Mouse (Mus musculus) G1E-ER4 (cell line): ENCODE measurements around the gene Armc10. TPM values are rescaled to one million over a fixed set of nuclear protein-coding genes. Genes with fewer than 3 reads are reported as not detected.

Experiments
- GATA1 ChIP-seq: IDR thresholded peaks from one replicate; pipeline ENCODE4 v1.8.0; 2012; ENCODE audit warnings: low read length, inconsistent platforms
- polyA plus RNA-seq: library from polyadenylated mRNA; stranded (reverse); fragments of >175 nt; gene quantifications from 2 replicates; pipeline ENCODE4 v1.2.3, GENCODE M21; 2012

Armc10 gene
- polyA plus RNA-seq, 1 experiment, result 40.6 TPM

DNA sequence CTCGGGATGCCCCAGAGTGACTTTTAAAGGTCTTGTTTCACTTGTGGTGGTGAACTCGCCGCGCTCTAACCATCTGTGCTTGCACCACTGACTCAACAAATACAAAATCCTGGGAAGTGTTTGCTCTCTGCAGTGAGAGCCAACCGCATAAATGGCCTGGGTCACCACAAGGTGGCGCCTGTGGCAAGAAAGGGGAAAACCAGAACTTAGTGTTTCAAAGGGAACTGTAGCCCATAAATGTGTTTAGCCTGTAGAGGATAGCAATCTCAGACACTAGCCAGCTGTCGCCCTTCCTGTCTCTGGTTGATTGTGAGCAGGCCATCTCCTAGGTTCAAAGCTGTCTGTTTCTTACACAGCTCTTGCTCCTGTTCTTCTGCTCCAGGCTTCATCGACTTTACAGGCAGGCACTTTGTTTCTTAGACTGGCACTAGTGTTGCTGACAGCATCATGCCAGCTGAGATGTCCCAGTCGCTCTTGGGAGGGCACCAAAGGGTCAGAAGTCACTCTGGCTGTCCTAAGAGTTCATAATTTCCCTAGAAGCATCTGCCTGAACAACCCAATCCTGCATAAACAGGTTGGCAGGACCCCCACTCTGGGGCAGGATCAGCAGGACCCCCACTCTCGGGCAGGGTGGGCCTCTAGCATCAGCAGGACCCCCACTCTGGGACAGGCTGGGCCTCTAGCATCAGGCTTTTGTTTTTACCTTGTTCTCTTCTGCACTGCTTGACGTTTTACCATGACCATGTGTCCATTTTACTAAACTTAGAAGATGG is 13.2 kb downstream of the Armc10 start:
- TF ChIP-seq GATA1, result no peak

DNA sequence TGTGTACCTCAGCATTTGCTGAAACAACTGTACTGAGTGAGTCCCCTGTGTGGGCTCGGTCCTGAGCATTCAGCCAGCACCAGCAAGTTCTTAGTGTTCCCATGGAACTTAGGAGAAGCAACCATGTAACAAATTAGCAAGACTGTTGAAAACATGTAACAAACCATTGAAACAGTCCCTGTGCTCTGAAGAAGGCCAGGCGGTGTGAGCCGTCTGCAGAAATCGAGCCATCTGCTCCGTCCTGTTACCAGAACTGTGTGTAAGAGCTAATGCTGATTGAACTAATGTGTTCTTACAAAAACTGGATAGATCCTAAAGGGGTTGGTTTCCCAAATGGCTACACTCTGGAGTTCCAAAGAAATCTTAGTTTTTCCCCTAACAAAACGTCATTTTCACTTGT is 15.2 kb downstream of the Armc10 start:
- TF ChIP-seq GATA1, result no peak

DNA sequence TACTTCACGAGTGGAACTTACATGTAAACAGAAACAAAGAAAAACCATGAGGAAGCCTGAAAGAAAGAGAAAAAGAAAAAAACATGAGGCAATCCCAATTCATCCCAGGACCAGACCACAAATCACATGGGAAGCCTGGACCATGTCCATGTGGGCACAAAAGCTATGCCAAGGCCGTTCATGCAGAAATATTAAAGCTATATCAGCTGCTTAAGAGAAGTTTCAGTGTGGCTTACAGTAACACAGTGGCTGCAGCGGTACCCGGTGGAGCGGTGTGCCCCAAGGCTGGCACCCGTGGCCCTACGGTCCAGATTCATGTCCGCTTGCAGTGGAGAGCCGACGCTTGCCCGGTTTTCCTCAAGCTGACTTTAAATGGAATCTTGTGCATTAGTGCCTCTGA is 17.5 kb downstream of the Armc10 start:
- no peak for TF ChIP-seq GATA1

DNA sequence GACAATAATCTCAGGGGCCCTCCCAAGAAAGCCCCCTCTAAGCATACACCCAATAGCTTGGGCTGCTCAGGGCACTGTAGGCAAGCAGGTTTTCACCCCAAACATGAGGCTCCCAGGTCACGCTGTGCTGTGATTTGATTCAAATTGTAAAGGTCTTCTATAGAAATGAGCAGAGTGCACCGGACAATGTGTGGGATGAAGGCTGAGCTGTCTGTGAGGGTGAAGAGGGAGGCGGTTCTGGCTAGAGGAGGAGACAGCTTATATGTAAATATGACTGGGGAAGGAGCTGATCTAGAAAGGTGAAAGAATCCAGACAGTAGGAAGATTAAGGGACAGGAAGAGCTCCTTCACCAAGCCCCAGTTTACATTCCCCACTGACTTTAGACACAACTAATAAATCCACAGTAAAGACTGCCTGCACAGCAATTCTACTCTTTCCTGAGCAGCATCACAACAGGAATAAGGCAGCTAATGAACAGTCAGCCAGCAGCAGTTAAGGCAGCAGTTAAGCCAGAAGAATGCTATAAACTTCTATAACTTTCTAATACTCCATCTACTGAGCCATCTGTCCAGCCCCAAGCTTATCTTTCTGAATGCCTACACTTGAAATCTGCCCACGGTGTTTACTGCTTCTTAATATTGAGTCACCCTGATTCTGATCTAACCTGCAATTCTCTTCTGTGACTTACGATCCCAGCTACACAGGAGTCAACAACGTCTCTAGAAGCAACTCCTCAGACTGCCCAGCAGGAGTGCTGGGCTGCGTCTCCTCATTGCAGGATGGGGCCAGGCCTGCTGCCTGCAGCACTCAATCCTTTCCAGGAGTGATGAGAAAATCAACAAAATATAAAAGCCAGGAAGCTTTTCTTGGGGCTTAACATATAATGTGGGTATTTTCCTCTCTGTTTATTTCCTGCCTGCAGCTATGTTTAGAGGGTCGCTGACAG is 21.9 kb downstream of the Armc10 start:
- no peak for TF ChIP-seq GATA1

DNA sequence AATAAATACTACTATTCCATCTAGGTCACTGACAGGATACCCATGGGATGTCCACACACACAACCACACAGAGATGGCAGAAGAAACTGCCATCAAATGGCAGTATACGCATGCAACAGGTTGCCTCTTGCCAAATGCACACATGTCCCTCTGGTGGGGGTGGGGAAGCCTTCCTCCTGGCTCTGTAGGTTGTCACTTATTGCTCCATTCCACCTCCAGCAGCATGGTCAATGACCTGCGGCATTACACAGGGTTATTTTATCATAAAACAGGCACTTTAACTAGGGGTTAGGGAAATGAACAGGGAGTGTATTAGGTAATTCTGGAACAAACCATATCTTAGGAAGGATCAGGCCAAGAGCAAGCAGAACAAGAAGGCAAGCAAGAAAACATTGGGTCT is 23.7 kb downstream of the Armc10 start:
- no peak for TF ChIP-seq GATA1

DNA sequence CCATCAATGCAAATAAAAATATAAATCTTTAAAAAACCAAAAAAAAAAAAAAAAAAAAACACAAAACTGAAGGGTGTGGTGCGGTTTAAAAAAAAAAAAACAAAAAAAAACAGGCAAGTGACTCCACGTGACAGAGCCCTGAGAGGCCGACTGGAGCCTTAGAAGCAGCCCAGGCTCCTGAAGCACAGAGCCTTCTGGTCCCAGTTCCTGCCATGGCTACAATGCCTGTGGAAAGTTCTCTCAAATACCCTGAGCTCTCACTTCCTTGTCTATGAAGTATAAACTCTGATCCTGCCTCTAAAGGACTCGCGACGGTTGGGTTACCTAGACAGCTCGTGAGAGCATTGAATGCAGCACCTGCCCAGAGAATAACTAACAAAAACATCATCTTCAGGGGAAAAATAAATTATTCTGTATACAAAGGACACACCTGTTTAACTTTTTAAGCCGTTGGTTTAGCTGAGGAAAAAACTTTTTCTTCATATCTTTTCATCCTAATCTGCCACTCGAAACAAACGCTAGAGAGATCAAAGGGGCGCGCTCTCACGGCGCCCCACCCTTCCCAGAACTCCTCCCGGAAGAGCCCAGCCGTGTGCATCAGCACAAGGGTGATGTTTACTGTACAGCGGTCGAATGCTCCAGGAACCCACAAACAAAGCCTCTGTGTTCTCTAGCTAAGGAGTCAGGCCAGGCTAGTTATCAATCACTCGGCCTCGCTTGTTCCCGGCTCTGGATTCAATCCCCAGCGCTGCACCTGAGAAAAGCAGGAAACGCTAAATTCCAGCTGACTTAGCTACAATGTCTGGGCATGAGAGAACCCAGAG is 27.4 kb downstream of the Armc10 start:
- no peak for TF ChIP-seq GATA1

DNA sequence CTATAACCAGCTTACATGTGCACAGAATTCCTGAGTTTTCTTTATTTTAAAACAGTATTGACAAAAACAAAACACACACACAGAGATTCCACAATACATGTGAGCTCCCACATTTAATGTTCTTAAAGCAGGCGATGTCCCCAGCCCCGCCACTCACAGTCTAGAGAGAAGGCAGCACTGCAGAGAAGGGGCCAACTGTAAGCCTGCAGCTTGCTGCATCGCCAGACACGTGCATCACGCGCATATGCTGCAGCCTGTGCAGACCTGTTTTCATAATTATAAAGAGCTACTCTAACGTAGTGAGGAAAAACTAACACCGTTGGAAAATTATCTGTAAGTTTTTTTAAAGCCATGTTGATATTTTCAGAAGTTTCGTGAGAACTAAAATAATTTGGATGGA is 28.1 kb downstream of the Armc10 start:
- no peak for TF ChIP-seq GATA1

DNA sequence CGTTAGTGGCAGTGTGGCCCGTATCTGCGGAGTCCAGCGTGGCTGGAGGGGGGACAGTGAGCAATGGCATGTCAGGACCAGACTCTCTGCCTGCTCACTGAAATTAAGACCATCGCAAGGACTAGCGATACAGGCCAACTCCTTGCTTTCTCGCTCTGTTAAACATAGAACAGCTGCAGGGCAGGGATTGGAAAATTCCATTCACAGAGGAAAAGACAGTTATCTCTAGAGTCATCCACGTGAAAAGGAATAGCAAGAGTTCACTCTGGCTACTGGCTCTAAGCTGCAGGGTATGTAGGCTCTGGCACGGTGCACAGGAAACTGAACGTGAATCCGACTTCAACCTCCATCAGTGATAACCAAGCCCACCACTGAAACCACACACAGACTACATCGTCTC is 29.4 kb downstream of the Armc10 start:
- no peak for TF ChIP-seq GATA1

DNA sequence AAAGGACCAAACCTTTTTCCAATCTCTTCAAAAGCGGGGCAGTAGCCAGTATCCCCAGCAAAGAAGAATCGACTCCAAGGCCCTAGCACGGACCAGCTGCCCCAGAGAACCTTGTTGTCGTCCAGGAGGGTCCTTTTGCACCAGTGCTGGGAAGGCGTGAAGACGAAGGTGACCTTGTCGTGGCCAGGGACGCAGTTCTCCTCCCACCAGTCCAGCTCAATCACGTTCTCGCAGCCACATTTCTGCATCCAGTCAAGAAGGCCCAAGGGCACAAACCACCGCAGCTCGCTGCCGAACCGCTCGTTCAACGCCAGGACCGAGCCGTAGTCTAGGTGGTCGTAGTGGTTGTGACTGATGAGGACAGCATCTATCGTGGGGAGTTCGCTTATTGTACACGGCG is 29.9 kb downstream of the Armc10 start:
- TF ChIP-seq GATA1, result no peak

DNA sequence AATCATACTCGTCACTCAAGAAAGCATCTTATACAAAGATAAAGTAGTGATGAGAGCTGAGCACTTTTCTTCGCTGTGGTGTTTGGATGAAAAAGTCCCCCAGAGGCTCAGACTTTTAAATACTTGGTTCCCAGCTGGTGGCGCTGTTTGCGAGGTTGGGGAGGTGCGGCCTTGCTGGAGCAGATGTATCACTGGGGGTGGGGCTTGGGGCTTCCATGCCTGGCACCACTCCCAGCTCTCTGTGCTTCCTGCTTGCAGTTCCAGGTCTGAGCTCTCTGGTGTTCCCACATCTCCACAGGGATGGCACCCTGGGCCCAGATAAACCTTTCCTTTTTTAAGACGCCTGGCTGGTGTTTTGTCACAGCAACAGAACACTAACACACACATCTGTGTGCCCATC is 32.3 kb downstream of the Armc10 start:
- no peak for TF ChIP-seq GATA1

DNA sequence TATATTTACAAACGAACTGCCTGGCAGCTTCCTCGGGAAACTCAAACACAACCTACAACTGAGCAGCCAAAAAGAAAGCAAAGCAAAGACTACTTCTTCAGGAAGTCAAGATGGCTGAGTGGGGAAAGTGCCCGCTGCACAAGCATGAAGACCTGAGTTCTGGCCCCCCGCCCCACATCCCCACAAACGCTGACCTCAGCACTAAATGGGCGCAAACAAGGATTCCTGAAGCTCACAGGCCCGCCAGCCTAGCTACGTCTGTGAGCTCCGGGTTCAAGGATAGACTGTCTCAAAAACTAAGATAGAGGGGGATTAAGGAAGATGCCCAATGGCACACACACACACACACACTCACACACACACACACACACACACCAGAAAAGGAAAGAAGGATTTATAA is 32.8 kb downstream of the Armc10 start:
- TF ChIP-seq GATA1, result no peak

DNA sequence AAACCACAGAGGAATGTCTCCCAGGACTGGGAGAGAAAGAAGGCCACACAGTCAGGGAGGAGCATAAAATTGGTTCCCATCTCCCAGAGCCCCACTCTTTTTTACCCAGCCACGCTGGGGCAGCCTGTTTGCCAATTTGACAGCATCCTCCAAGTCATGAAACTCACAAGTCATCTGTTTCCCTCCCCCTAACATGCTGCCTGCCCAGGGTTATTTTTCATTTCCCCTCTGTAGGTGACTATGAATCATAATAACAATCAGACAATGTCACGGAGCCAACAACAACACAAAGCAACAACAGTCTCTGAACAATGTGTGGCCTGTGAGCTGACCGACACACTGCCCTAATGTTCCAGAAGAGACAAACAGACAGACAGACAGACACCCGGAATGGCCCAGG is 34.4 kb downstream of the Armc10 start:
- no peak for TF ChIP-seq GATA1

DNA sequence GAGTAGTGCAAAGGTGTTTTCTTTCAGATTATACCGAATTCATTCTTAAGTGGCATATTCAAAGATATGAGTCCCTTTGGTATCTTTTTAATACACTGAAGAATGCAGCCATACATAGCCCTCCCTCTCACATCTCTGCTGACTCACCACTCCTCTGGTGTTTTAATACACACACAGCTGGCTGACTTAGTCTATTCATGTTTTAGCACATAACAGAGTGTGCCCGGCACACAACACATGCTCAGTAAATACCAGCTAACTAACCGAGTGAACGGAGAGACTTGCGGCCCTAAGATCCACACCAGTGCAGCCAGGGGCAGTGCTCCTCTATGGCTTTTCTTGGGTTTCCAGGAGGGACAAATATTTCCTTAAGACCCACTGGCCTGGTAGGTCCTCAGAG is 35.3 kb downstream of the Armc10 start:
- no peak for TF ChIP-seq GATA1

DNA sequence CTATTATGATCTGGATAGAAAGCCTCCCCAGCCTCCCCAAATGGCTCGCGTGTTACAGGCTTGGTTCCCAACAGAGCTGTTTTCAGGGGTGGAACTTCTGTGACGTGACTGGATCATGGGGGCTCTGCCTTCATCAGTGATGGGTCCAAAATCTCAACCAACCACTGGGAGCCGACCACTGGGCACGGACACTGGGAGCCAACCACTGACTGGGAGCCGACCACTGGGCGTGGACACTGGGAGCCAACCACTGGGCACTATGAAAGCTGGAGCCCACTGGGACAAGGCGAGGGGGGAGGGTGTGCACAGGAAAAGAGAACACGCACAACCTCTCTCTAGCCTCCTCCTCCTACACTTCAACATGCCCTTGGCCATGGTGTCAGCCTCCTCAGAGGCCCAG is 38.2 kb downstream of the Armc10 start:
- no peak for TF ChIP-seq GATA1

DNA sequence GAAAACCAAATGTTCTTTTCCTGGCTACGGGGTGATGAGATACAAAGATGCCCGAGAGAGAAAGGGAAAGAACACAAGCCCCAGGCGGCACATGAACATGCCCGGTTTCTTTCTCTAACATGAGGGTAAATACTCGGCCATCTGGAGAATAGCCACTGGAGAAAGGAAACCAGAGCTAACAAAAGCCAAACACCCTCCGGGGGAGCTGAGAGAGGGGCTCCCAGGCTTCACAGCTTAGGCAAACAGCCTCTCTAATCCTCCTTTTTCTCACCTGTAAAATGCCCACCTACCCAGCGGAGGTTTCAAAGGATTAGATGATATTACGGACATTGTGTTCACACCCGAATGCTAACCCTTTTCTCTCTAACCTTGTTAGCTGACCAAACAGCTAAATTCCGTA is 39.4 kb downstream of the Armc10 start:
- TF ChIP-seq GATA1, result no peak

DNA sequence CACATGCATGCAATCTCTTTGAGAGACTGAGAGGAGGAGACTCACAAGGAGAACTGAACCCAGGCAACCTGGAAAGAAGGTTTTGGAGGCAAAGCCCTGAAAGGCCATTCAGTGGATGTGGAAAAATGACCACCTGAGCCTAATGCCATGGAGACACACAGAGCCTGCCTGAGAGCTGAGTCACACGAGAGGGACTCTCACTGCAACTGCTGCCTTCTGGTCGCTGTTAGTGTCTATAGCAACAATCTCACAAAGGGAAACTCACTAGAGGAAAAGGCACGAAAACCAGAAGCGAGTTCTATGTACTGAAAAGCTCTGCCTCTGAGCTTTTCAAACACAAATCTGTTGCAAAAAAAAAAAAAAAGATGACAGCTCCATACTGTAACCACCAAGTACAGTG is 41.4 kb downstream of the Armc10 start:
- TF ChIP-seq GATA1, result no peak
